Mouse (Mus musculus) liver, adult (tissue): Measurements from ENCODE around the gene Galc.

Experiments used
- GATA4 ChIP-seq: IDR thresholded peaks from 2 replicates; pipeline ENCODE4 v1.6.1; 2014; ENCODE audit warnings: mild to moderate bottlenecking, low read length; ENCODE audit not compliant: insufficient replicate concordance

The Galc gene

DNA sequence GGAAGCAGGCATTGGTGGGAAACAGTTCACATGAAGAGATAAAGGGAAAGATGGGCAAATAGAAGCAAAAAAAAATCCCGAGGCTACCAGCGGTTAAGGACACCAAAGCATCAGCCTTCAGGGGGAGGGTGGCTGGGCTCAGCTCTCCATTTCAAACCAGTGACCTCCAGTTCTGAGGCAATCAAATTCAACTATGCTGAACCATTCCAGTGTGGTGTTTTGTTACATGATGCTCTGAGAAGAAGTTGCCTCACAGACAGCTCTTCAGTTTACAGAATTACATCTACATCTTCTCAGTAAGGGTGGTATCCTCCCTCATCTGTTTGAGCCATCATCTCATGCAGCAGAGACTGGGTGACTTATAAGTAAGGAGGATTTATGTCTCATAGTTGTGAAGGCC lies 82.6 kb downstream of the Galc start:
- TF ChIP-seq GATA4: no peak

DNA sequence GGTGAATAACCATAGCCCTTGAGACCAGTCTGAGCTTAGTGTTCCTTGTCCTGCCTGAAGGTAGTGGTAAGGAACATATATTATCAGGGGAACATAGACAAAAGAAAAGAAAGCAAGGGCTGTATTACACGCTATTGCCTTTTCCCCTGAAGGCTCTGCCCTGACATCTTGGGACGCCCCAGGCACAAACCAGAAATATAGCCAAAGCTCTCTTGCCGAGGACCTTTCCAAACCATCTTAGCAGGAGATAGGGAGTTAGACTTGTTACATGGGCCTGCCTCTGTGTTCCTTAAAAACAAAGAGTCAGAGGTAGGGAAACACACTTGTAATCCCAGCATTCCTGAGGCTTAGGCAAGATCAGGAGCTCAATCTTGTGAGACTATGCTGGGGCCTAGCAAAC lies 97.4 kb downstream of the Galc start:
- TF ChIP-seq GATA4: no peak

DNA sequence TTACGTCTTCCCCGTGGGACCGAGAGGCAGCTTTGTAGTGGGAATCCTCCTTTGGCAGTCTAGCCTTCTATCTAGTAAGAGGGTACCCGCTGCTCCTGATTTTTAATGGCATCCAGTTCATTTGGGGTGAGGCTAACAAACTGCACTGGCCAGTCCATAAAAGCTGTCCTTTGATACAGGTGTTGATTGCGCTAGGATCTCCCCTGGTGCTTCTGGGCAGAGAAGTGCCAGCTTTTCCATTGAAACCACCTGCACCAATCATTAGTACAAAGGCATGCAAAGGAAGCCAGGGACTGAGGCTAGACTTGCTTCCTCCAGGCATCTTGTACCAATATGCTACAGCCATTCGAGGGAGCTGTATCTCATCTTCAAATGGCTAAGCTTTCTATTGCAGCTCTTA lies 98.4 kb downstream of the Galc start:
- TF ChIP-seq GATA4: no peak
